Mouse (Mus musculus): Measurements from ENCODE around the gene Rcc2. TPM values are rescaled to one million over a fixed set of nuclear protein-coding genes. Genes with fewer than 3 reads are reported as not detected.

The Rcc2 gene
- polyA plus RNA-seq, 1 experiment from 2014 or later: 15.1 TPM

- no peak overlapping the region for H3K9ac ChIP-seq (replicated peaks)
- no peak overlapping the region for H3K4me3 ChIP-seq (ENCODE audit: low read depth, low read length)
- no peak overlapping the region for H3K4me2 ChIP-seq (ENCODE audit: low read depth, low read length)
- no peak overlapping the region for H3K27ac ChIP-seq (ENCODE audit: low read depth)
- DNase-seq: no peak
- ATAC-seq: no peak
- peaks cover 68% of the 10 kb centered on the region for H3K36me3 ChIP-seq (replicated peaks; ENCODE audit: insufficient read depth, low read length)
- H3K4me1 ChIP-seq (ENCODE audit: insufficient read depth): peaks cover 20% of the 10 kb centered on the region
- H3K27me3 ChIP-seq (ENCODE audit: insufficient read depth, low read length): no peaks in the 10 kb centered on the region
- no peak for TF ChIP-seq EP300 (IDR thresholded peaks at IDR 0.05; ENCODE audit: low read depth)
- no peak for TF ChIP-seq CTCF (IDR thresholded peaks at IDR 0.05; ENCODE audit: low read depth)
- WGBS (ENCODE audit: insufficient replicate concordance): 71% methylated on average over 4 of the region's 4 CpGs
- H3K9me3 ChIP-seq (ENCODE audit: low read length): no peaks in the 10 kb centered on the region
Measured at GRCm38 (mm10) chr4:140707615-140708014, 7.3 kb downstream of the Rcc2 start.

- TF ChIP-seq CTCF (IDR thresholded peaks at IDR 0.05; ENCODE audit: low read depth): no peak
- no peak for TF ChIP-seq EP300 (IDR thresholded peaks at IDR 0.05; ENCODE audit: low read depth)
- Histone ChIP-seq H3K4me2 (ENCODE audit: low read depth, low read length) (no peak overlapping the region), H3K27ac (ENCODE audit: low read depth) (no peak overlapping the region), H3K4me3 (ENCODE audit: low read depth, low read length) (no peak overlapping the region), H3K27me3 (ENCODE audit: insufficient read depth, low read length) (no peaks in the 10 kb centered on the region), H3K9me3 (ENCODE audit: low read length) (no peaks in the 10 kb centered on the region), H3K4me1 (ENCODE audit: insufficient read depth) (peaks cover 14% of the 10 kb centered on the region), H3K9ac (replicated peaks) (no peak overlapping the region; the same call in 1 of the 2 replicates), H3K36me3 (replicated peaks; ENCODE audit: insufficient read depth, low read length) (peaks cover 76% of the 10 kb centered on the region)
- DNase-seq (no peak), ATAC-seq (peak; percentile 26; the same call in 1 of the 2 replicates)
- WGBS (ENCODE audit: insufficient replicate concordance): 60% methylated on average over 18 of the region's 18 CpGs
Measured at GRCm38 (mm10) chr4:140708297-140708927, 8.1 kb downstream of the Rcc2 start.

GRCm38 (mm10) chr4:140709111-140709510, 8.8 kb downstream of the Rcc2 start:
- Histone ChIP-seq H3K4me2 (ENCODE audit: low read depth, low read length) (no peak overlapping the region), H3K27ac (ENCODE audit: low read depth) (no peak overlapping the region), H3K9me3 (ENCODE audit: low read length) (no peaks in the 10 kb centered on the region), H3K4me1 (ENCODE audit: insufficient read depth) (peaks cover 13% of the 10 kb centered on the region), H3K27me3 (ENCODE audit: insufficient read depth, low read length) (no peaks in the 10 kb centered on the region), H3K4me3 (ENCODE audit: low read depth, low read length) (no peak overlapping the region), H3K36me3 (replicated peaks; ENCODE audit: insufficient read depth, low read length) (peaks cover 83% of the 10 kb centered on the region), H3K9ac (replicated peaks) (no peak overlapping the region; the same call in 1 of the 2 replicates)
- no peak for TF ChIP-seq CTCF (IDR thresholded peaks at IDR 0.05; ENCODE audit: low read depth)
- no peak for TF ChIP-seq EP300 (IDR thresholded peaks at IDR 0.05; ENCODE audit: low read depth)
- DNase-seq: no peak
- ATAC-seq: no peak
- 90% methylated on average over 7 of the region's 7 CpGs for WGBS (ENCODE audit: insufficient replicate concordance)

DNA sequence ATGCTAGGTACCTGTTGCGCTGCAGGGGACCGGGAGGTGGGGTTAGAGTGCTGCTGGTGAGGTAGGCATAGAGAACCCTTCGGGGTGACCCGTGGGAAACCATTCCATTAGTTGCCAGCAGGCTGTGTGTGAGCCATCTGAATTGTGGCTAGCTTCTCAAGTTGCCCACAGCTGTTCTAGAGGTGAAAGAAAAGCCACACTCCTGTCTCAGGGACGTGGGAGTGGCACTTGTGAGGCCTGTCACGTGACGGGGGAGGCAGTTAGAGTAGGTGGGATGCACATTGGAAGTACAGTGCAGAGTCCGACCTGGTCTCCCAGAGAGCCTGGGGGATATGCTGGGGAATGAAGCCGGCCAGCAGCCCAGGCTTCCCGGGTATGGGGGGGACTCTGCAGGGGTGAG, 9.3 kb downstream of the Rcc2 start:
- no peak overlapping the region for H3K4me3 ChIP-seq (ENCODE audit: low read depth, low read length)
- peaks cover 88% of the 10 kb centered on the region for H3K36me3 ChIP-seq (replicated peaks; ENCODE audit: insufficient read depth, low read length)
- WGBS (ENCODE audit: insufficient replicate concordance): 86% methylated on average over 10 of the region's 10 CpGs
- no peak overlapping the region for H3K27ac ChIP-seq (ENCODE audit: low read depth)
- TF ChIP-seq CTCF (IDR thresholded peaks at IDR 0.05; ENCODE audit: low read depth): no peak
- no peak for TF ChIP-seq EP300 (IDR thresholded peaks at IDR 0.05; ENCODE audit: low read depth)
- H3K4me1 ChIP-seq (ENCODE audit: insufficient read depth): peaks cover 13% of the 10 kb centered on the region
- ATAC-seq (no peak), DNase-seq (no peak)
- no peak overlapping the region for H3K9ac ChIP-seq (replicated peaks)
- no peaks in the 10 kb centered on the region for H3K9me3 ChIP-seq (ENCODE audit: low read length)
- H3K27me3 ChIP-seq (ENCODE audit: insufficient read depth, low read length): no peaks in the 10 kb centered on the region
- no peak overlapping the region for H3K4me2 ChIP-seq (ENCODE audit: low read depth, low read length)

GRCm38 (mm10) chr4:140710781-140711180, 10.4 kb downstream of the Rcc2 start:
- peaks cover 89% of the 10 kb centered on the region for H3K36me3 ChIP-seq (replicated peaks; ENCODE audit: insufficient read depth, low read length)
- H3K27ac ChIP-seq (ENCODE audit: low read depth): no peak overlapping the region
- ATAC-seq (no peak), DNase-seq (no peak)
- WGBS (ENCODE audit: insufficient replicate concordance): 79% methylated on average over 10 of the region's 10 CpGs
- H3K9ac ChIP-seq (replicated peaks): no peak overlapping the region
- no peaks in the 10 kb centered on the region for H3K9me3 ChIP-seq (ENCODE audit: low read length)
- no peak for TF ChIP-seq CTCF (IDR thresholded peaks at IDR 0.05; ENCODE audit: low read depth)
- no peak for TF ChIP-seq EP300 (IDR thresholded peaks at IDR 0.05; ENCODE audit: low read depth)
- H3K4me2 ChIP-seq (ENCODE audit: low read depth, low read length): no peak overlapping the region
- no peak overlapping the region for H3K4me3 ChIP-seq (ENCODE audit: low read depth, low read length)
- peaks cover 13% of the 10 kb centered on the region for H3K4me1 ChIP-seq (ENCODE audit: insufficient read depth)
- H3K27me3 ChIP-seq (ENCODE audit: insufficient read depth, low read length): no peaks in the 10 kb centered on the region

DNA sequence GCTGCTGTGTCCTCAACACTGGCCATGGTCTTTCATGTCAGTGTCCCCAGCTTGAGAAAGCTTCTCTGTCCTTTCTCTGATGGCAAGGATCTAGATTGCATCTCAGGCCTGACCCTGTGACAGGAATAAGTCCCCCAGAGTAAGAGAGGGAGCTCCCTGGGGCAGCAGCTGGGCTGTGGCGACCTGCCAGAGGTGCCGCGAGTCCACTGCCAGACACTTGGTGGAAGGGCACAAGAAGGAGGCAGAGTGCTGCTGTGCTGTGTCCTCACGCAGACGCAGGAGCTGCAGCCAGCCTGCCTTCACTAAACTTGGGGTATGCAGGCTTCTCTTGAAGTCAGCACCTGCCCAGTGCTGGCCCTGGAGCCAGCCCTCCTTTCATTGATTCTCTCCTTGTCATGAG, 11.0 kb downstream of the Rcc2 start:
- peaks cover 92% of the 10 kb centered on the region for H3K36me3 ChIP-seq (replicated peaks; ENCODE audit: insufficient read depth, low read length)
- H3K4me1 ChIP-seq (ENCODE audit: insufficient read depth): peaks cover 13% of the 10 kb centered on the region
- ATAC-seq (no peak), DNase-seq (no peak)
- no peaks in the 10 kb centered on the region for H3K9me3 ChIP-seq (ENCODE audit: low read length)
- H3K9ac ChIP-seq (replicated peaks): no peak overlapping the region
- H3K27me3 ChIP-seq (ENCODE audit: insufficient read depth, low read length): no peaks in the 10 kb centered on the region
- TF ChIP-seq EP300 (IDR thresholded peaks at IDR 0.05; ENCODE audit: low read depth) (no peak), CTCF (IDR thresholded peaks at IDR 0.05; ENCODE audit: low read depth) (no peak)
- H3K4me3 ChIP-seq (ENCODE audit: low read depth, low read length): no peak overlapping the region
- no peak overlapping the region for H3K27ac ChIP-seq (ENCODE audit: low read depth)
- WGBS (ENCODE audit: insufficient replicate concordance): 83% methylated on average over 5 of the region's 5 CpGs
- no peak overlapping the region for H3K4me2 ChIP-seq (ENCODE audit: low read depth, low read length)

All from liver, postnatal 0 days (tissue).